Mouse (Mus musculus) spleen, adult 2 months (tissue): ENCODE measurements around the gene Mpzl1.

ENCODE experiments used
- CTCF ChIP-seq: fragments of 200-500 bp; IDR thresholded peaks from 2 replicates; pipeline ENCODE4 v1.5.1; 2011; ENCODE audit warnings: mild to moderate bottlenecking, inconsistent platforms; ENCODE audit not compliant: insufficient read depth, insufficient read length, insufficient replicate concordance; ENCODE audit errors: extremely low read depth
- POLR2A ChIP-seq: fragments of 200-500 bp; IDR thresholded peaks from 2 replicates; pipeline ENCODE4 v1.6.1; 2011; ENCODE audit warnings: low read depth, low read length, inconsistent platforms

DNA sequence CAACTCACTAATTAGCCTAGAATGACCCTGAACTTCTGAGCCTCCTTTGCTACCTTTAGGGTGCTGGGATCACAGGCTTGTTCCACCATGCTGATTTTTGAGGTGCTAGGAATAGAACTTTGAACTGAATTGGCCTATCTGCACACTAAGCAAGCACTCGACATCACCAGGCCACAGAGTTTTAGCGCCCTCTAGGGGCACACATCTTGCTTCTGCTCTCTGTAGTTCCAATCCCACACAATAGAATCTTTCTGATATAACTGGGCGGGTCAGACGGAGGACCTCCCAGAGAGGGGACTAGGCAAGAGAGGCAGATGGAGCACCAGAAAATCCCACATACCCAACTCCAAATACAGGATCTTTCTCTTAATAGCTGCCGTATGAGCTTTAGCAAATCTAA, 24.3 kb upstream of the Mpzl1 start:
- TF ChIP-seq CTCF (peak; percentile 44; the same call in 1 of the 2 replicates), POLR2A (no peak)
